7 mouse cellular contexts compared by ENCODE assay signal in genomic region chr12:86918361-86918967, GRCm38 (mm10). TPM values are rescaled to one million over a fixed set of nuclear protein-coding genes. Genes with fewer than 3 reads are reported as not detected.
DNase-seq lines count a peak whose midpoint lies in the region; ATAC-seq and TF ChIP-seq lines count a peak whose summit lies in the region.

No protein-coding gene starts in this region.

- H3K4me1 ChIP-seq in ES-E14 (ENCODE audit: control insufficient read depth in 2 of 2, insufficient read depth in 2 of 2, low read length in 2 of 2, poor library complexity in 1 of 2) = peaks cover 28 to 41% of the 10 kb centered on the region in 2 experiments
- peaks cover 7% of the 10 kb centered on the region for H3K4me1 ChIP-seq in hindbrain, embryonic 11.5 days (replicated peaks; ENCODE audit: control insufficient read depth, insufficient read depth, low read length)
- peaks cover 20% of the 10 kb centered on the region for H3K4me1 ChIP-seq in neural tube, embryonic 14.5 days (ENCODE audit: control insufficient read depth, insufficient read depth, low read length)

- in situ Hi-C loops in ES-E14 (cut with MboI; ENCODE audit: low sequenced_read_pairs in 2 of 2, unreplicated experiment in 2 of 2) = no loop called here

- 26% methylated on average over 11 of the region's 11 CpGs for WGBS in hindbrain, embryonic 11.5 days
- WGBS in neural tube, embryonic 14.5 days = 20% methylated on average over 11 of the region's 11 CpGs

- no peaks in the 10 kb centered on the region for H3K9me3 ChIP-seq in ES-E14 (ENCODE audit: control insufficient read depth, insufficient read depth, low read depth, low read length)
- H3K9me3 ChIP-seq in hindbrain, embryonic 11.5 days (ENCODE audit: control insufficient read depth, low read length) = no peaks in the 10 kb centered on the region
- no peaks in the 10 kb centered on the region for H3K9me3 ChIP-seq in neural tube, embryonic 14.5 days (ENCODE audit: control insufficient read depth, low read length)

- H3K4me3 ChIP-seq in ES-E14 (ENCODE audit: insufficient read depth in 1 of 2, low read depth in 1 of 2, low read length in 2 of 2, poor library complexity in 1 of 2, severe bottlenecking in 1 of 2) = peak overlapping the region; percentile 14; a peak in 2 of 4 replicates
- H3K4me3 ChIP-seq in hindbrain, embryonic 11.5 days (ENCODE audit: low read depth, low read length) = no peak overlapping the region
- H3K4me3 ChIP-seq in neural tube, embryonic 14.5 days (ENCODE audit: low read depth, low read length) = no peak overlapping the region

- peak overlapping the region; percentile 60; the same call in 1 of the 2 replicates for H3K9ac ChIP-seq in ES-E14 (ENCODE audit: insufficient read depth, low read depth, low read length, poor library complexity, severe bottlenecking)
- H3K9ac ChIP-seq in hindbrain, embryonic 11.5 days (ENCODE audit: low read depth, low read length) = no peak overlapping the region; the same call in 1 of the 2 replicates
- H3K9ac ChIP-seq in neural tube, embryonic 14.5 days (replicated peaks; ENCODE audit: low read depth, low read length) = peak overlapping the region; percentile 25; the same call in 1 of the 2 replicates

- peak overlapping the region; percentile 80 for H3K27ac ChIP-seq in ES-E14 (ENCODE audit: insufficient read depth, low read depth, low read length, poor library complexity, severe bottlenecking)
- peak overlapping the region; percentile 77 for H3K27ac ChIP-seq in hindbrain, embryonic 11.5 days (ENCODE audit: low read depth, low read length)
- peak overlapping the region; percentile 90 for H3K27ac ChIP-seq in neural tube, embryonic 14.5 days (ENCODE audit: low read depth, low read length)

- H3K27me3 ChIP-seq in hindbrain, embryonic 11.5 days (ENCODE audit: control insufficient read depth, insufficient read depth, low read length) = peaks cover 2% of the 10 kb centered on the region; the same call in 1 of the 2 replicates
- H3K27me3 ChIP-seq in neural tube, embryonic 14.5 days (ENCODE audit: control insufficient read depth, insufficient read depth, low read length) = no peaks in the 10 kb centered on the region

- peak; percentile 66 for ATAC-seq in hindbrain, embryonic 11.5 days (ENCODE audit: low FRiP score)
- peak; percentile 53; the same call in 1 of the 2 replicates for ATAC-seq in neural tube, embryonic 14.5 days (ENCODE audit: low read depth)

- H3K4me2 ChIP-seq in hindbrain, embryonic 11.5 days (replicated peaks; ENCODE audit: low read depth, low read length) = peak overlapping the region; percentile 18
- H3K4me2 ChIP-seq in neural tube, embryonic 14.5 days (ENCODE audit: low read depth, low read length) = no peak overlapping the region

- no peak for DNase-seq in ES-E14 (ENCODE audit: low read depth, low spot score)
- DNase-seq in brain, adult 2 months (ENCODE audit: low read depth, low spot score) = peak; percentile 61
- peak; percentile 56 for DNase-seq in hindbrain, embryonic 11.5 days (ENCODE audit: low spot score)
- peak; percentile 53 for DNase-seq in liver
- no peak for DNase-seq in left cerebral cortex, adult 18-20 months (ENCODE audit: low spot score in 2 of 2)
- DNase-seq in frontal cortex, postnatal 10 days (ENCODE audit: low spot score in 2 of 2) = no peak

- H3K36me3 ChIP-seq in ES-E14 (ENCODE audit: control insufficient read depth, insufficient read depth, low read length, poor library complexity, severe bottlenecking) = no peaks in the 10 kb centered on the region
- no peaks in the 10 kb centered on the region for H3K36me3 ChIP-seq in hindbrain, embryonic 11.5 days (ENCODE audit: control insufficient read depth, insufficient read depth, low read length)
- no peaks in the 10 kb centered on the region for H3K36me3 ChIP-seq in neural tube, embryonic 14.5 days (ENCODE audit: control insufficient read depth, insufficient read depth, low read length)

TF ChIP-seq in ES-E14, 5 proteins besides CTCF, POLR2A, EP300 and RAD21:
- no peak for TF ChIP-seq MAFK (IDR thresholded peaks at IDR 0.05; ENCODE audit: insufficient read depth, low read depth, low read length)
- no peak for TF ChIP-seq ZC3H11A (IDR thresholded peaks at IDR 0.05; ENCODE audit: borderline replicate concordance, low read depth, low read length)
- TF ChIP-seq ZNF384 (IDR thresholded peaks at IDR 0.05; ENCODE audit: low read depth, low read length) = peak; percentile 76; the same call in 1 of the 2 replicates

RNA-seq across cellular contexts. Expression of gene Cipc, which starts 28.4 kb away (rescaled TPM):
- 26.5 and 27.6 TPM in 2 replicates for total RNA-seq in ES-E14 (2012; rRNA removed)
- polyA plus RNA-seq in hindbrain, embryonic 11.5 days (2014; fragmentation: Nextera tagmentation; extraction: Ambion mirVana) = 32.2 and 39.5 TPM in 2 replicates
- polyA plus RNA-seq in neural tube, embryonic 14.5 days (2014; fragmentation: Nextera tagmentation; extraction: Ambion mirVana) = 51.7 and 54.2 TPM in 2 replicates
- 10 to 100 TPM; 84.0 to 86.8 TPM for total RNA-seq in left cerebral cortex, adult 18-20 months (2021)

RNA-seq across cellular contexts. Expression of gene Irf2bpl, which starts 33.9 kb away (rescaled TPM):
- total RNA-seq in ES-E14 (2012; rRNA removed) = 39.5 and 43.2 TPM in 2 replicates
- polyA plus RNA-seq in hindbrain, embryonic 11.5 days (2014; fragmentation: Nextera tagmentation; extraction: Ambion mirVana) = 16.0 and 21.3 TPM in 2 replicates
- 47.6 and 58.3 TPM in 2 replicates for polyA plus RNA-seq in neural tube, embryonic 14.5 days (2014; fragmentation: Nextera tagmentation; extraction: Ambion mirVana)
- total RNA-seq in left cerebral cortex, adult 18-20 months (2021) = 10 to 100 TPM; 91.6 to 93.6 TPM

Comparison
In these comparisons a context has a peak if more than half of its experiments do, and no peak if none do; other contexts are left out.
1. DNase-seq: peak in brain, adult 2 months (single experiment), hindbrain, embryonic 11.5 days (single experiment) and liver (single experiment); none in ES-E14 (single experiment), left cerebral cortex, adult 18-20 months (0 of 2) and frontal cortex, postnatal 10 days (0 of 2).
2. H3K4me3 ChIP-seq: peak in ES-E14 (2 of 2); none in hindbrain, embryonic 11.5 days (single experiment) and neural tube, embryonic 14.5 days (single experiment).
3. Peak in every context shown above with its lines, with median percentiles within 50 percentile points of each other: H3K27ac ChIP-seq.